Mouse (Mus musculus): ENCODE results near the gene Dmxl2.

Gene Dmxl2

DNA sequence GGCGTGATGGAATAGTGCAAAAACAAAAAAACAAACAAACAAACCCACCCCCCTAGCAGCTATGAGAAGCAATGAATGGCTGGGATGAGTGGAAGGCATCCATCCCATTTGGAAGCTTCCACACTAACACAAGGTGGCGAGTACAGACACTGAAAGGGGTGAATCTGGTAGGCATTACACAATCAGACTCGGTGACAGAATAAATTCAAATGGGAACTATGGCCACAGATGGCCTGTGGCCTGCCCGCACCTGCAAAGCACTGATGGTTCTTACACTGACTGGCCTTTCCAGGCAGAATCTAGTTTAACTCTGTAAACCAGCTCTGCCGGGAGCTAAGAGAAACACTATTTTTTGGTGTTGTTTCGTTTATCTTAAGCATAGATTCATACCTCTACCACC is 2.1 kb downstream of the Dmxl2 start:
- no peak for DNase-seq

- DNase-seq = no peak
Observed at GRCm38 (mm10) chr9:54490431-54490830, 11.0 kb downstream of the Dmxl2 start.

DNA sequence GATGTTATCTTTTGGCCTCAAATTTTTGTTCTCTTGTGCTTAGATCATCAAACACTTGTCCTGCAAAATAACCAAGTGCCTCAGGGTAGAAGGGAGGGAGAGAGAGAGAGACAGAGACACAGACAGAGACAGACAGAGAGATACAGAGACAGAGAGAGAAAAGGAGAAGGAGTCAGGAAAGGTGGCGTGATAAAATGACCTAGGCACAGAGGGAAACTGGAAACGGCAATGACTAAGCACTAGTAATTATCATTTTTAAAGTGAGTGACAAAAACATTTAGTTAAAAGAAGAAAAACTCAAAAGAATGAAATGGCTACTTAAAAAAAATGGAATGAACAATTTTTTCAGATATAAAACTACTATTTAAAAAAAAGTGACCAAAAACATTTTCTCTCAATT is 11.8 kb downstream of the Dmxl2 start:
- no peak for DNase-seq

DNA sequence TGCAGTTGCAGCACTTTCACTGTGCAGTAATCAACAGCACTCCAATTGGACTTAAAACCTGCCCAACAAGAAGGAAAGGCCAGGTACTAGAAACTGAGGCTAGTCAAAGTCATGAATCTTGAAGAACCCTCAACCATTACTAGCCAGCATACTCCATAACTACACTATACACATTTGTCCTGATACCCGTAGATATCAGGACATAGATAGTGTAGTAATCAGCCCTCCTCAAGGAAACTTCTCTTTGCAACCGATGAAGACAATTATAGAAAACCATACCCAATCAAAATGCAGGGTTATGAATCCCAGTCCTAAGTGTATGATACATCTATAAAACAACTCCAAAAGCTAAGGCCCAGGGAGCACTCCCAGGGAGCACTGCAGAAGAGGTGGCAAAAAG is 16.5 kb downstream of the Dmxl2 start:
- no peak for DNase-seq

DNA sequence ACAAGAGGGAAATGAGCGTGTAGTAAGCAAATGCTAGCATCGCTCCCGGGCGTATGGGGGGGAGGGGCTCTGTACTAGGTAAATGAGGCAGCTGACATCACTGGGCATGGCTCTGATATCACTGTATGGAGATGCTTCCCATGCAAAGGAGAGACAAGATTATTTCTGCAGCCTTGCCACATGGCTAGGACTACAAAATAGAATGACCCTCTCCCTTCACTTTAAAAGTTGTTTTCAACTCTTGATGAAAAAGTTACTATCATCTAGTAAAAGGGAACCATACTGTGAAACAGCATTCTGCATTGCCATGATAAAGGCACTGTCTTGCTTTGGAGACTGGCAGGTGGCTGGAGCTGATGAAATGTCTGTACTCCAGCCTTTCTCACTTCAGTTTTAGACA is 18.2 kb downstream of the Dmxl2 start:
- DNase-seq = no peak

DNA sequence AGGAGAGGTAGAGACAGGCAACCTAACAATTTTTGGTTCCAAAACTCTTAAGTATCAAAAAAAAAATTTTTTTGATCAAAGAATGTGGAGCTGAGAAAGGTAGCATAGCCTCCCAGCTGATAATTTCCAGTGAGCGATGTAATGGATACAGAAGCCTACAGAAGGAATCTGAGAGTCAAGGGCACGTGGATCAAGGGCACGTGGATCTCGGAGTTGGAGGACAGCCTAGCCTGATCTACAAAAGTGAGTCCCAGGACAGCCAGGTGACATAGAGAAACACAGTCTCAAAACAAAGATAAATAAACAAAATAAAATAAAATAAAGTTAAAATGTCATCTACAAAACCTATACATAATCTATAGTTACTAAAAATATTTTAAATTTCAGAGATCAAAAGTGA is 18.7 kb downstream of the Dmxl2 start:
- no peak for DNase-seq

- DNase-seq = no peak
Observed at GRCm38 (mm10) chr9:54479054-54479453, 22.4 kb downstream of the Dmxl2 start.

DNA sequence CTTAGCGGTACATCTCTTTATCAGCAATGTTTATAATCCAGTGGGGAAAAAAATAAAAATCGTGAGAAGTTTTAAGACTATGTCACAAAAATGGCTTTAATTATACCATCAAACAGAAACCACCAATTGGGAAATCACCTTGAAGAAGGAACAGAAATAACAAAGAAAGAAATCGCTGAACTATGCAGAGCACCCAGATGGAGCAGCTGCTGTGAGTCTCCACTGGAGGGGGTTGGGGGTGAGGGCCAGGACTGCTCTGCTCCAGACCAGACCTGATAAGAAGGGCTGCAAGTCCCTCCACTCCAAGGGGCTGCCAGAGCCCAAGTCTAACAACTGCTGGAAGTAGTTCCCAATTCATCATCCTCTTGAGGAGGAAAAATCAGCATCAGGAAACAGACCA is 23.3 kb downstream of the Dmxl2 start:
- DNase-seq = no peak

GRCm38 (mm10) chr9:54474546-54474945 is 26.9 kb downstream of the Dmxl2 start:
- no peak for DNase-seq

GRCm38 (mm10) chr9:54474031-54474430 is 27.4 kb downstream of the Dmxl2 start:
- no peak for DNase-seq

DNA sequence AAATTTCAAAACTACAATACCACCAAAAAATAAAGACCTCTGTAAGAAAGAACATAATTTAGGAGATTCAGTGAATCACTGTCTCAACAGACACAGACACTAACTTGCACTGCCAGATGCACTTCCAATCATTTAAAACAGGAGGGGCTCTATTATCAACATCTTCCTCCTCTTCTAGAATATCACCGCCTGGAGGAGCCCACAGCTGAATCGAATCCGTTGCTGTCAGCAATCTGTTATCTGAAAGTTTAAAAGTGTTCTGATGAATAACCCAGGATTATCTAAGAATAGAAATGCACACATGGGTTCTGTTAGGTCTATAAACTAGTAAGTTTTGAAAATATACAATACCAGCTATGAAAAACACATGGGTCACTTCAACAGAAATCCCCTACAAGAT is 28.6 kb downstream of the Dmxl2 start:
- DNase-seq = no peak

DNA sequence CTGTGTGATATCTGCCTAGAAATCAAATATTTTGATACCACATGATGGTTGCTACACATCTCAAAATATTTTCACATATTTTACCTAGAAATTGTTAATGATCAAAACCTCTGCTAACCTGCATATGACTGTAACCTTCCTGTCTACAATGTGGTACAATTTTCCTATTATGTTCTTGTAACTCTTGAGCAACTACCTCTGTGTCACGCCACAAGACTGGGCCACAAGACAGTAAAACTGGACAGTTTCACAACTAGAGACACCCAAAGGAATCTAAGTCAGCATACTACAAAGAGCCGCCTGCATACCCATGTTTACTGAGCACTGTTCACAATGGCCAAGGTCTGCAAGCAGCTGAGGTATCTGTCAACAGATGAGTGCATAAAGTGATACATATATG is 32.1 kb downstream of the Dmxl2 start:
- no peak for DNase-seq

DNA sequence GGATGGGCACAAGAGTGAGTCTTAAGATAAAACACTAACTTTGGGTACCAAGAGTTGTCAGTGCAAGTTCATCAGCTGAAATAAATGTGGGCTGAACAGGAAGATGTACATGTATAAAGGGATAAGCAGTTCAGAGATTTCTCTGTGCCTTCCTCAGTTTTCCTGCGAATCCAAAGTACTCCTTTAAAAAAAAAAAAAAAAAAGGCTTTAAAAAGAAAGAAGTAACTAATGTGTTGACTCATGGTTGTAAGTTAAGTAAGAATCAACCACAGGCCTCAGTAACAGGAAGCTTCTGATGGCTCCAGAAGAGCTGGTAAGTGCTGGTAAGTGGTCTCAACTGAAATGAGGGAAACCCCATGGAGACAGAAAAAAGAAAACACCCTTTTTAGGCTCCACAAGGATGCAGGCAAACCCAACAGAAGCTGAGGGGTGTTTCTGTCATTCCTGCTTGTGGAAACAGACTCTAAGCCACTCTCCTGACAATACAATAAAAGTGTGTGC is 33.9 kb downstream of the Dmxl2 start:
- DNase-seq = no peak

DNA sequence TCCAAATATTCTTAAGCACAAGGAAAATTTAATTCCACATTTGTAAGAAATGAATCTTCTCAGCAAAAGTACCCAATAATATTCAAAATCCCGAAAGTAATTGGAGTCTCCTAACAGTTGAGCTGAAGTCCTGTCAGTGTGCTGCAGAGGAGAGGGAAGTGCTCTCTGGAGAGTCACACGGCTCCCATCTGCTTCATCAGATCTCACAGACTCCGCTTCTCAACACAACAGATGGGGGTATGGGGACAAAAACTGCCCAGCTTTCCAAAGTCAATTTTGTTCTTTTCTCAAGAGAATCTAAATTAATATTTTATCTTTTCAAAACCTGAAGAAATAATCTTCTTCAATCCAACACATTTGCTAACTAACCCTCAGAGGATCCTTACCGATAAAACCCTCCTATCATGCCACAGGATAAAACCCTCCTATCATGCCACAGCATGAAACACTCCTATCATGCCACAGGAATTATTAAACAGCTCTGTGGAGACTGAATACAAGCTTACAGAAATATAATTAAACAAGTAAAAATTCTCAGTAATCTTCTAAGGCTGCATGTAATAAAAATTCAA is 37.9 kb downstream of the Dmxl2 start:
- no peak for DNase-seq

DNA sequence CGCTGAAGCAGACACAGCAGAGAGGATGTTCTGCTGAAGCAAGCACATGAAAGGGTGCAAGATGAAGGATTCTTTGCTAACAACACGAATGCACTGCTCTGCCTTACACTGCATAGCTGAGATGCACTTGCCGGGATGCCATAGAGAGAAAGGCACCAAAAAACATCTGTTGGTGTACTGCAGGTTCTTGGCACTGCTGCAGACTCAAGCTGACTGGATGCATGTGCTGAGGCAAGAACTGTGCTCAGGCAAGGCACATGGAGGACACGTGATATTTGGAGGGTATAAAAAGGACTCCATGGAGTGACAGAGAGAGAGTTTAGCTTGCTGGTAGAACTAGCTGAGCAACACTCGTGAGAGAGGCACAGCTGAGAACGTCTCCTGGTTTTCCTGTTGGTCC is 62.4 kb downstream of the Dmxl2 start:
- DNase-seq = no peak

GRCm38 (mm10) chr9:54438246-54438645 is 63.2 kb downstream of the Dmxl2 start:
- peak; percentile 72 for DNase-seq

GRCm38 (mm10) chr9:54416238-54416637 is 85.2 kb downstream of the Dmxl2 start:
- no peak for DNase-seq

DNA sequence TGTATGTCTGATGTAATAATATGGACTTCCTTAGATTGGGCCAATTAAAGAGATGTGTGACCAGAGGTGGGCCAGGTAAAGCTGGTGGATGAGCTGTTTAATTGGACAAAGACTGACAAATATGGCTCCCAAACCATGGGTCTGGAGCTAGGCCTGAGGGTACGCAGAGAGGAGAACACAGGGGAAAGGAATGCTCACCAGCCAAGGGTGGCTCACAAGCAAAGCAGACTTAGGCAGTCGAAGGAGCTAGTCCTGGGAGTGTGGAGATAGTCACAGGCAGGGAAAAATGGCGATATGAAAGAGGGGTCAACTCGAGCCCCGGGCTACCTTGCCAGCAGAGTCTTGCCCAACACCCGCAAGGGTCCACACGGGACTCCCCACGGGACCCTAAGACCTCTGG is 144.7 kb downstream of the Dmxl2 start:
- DNase-seq = no peak

- DNase-seq = no peak
Observed at GRCm38 (mm10) chr9:54342026-54342425, 159.4 kb downstream of the Dmxl2 start.

DNA sequence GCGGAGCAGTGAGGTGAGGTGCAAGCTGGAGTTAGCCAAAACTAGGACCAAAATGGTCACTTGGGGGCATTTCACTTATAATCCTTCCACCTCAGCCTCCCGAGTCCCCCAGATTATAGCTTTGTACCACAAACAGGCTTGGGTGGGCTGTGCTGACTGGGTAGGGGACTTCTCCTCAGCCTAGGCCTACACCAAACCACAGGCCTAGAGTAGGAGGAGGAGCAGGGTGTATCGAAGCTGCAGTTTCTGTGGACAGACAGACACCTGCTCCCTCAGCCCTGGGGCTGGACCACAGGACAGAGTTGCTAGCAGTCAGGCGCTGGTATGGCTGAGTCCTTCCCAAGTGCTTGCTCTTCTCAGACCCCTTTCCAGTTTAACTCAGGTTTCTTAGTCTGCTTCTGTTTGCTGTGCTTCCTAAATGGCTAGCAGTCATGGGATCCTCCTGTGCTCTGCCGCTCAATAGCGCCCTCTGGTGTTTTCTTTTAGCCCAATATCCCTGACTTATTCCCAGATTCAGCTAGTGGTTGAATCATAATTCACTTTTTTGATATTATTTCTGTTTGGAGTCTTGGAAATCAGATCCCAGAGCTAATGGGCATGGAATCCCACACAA is 164.8 kb downstream of the Dmxl2 start:
- peak; percentile 71 for DNase-seq

GRCm38 (mm10) chr9:54335582-54335981 is 165.8 kb downstream of the Dmxl2 start:
- DNase-seq = no peak

GRCm38 (mm10) chr9:54329201-54329600 is 172.2 kb downstream of the Dmxl2 start:
- no peak for DNase-seq

DNA sequence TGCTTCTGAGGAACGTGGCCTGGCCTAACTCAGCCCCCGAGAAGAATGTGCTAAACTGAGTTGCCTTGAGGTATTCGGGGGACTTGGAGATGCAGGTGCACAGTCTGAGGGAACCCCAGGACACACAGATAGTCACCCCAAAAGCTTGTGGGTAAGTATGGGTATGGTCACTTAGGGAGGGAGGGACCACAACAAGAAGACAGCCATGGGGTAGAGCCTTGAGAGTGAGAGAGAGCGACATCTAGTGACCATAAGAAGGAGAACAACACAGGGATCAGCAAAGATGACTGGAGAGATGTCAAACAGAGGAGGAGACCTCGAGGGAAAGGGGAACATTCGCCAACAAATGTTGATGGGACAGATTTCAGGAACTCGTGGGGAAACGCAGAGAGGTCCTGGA is 178.0 kb downstream of the Dmxl2 start:
- no peak for DNase-seq

DNA sequence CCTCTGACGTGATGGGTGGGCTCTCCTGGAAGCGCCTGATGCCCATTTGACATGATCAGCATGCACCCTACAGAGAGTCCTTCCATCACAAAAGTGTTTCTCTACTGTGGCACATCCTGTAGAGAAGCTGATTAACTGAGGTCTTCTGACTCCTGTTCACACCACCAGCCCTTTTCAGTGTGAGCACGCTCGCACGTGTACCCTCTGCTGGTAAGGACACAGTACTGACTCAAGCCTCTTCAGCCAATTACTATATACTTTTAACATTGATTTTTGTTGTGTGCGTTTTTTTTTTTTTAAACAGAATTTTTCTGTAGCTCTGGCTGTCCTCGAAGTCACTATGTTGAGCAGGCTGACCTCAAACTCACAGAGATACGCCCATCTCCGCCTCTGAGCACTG is 185.1 kb downstream of the Dmxl2 start:
- DNase-seq = no peak
